22 mouse cellular contexts compared by ENCODE assay signal in genomic region chr7:27696711-27697110, GRCm38 (mm10). TPM values are rescaled to one million over a fixed set of nuclear protein-coding genes. Genes with fewer than 3 reads are reported as not detected.
"Had no signal": no experiment of that assay in that cellular context is flagged by ENCODE, and none has a peak within 500 bp of the region (broad histone marks: within the 10 kb centered on the region; RNA-seq: fewer than 3 reads in every experiment).

No protein-coding gene starts in this region.

- H3K4me1 ChIP-seq: midbrain, embryonic 10.5 days; midbrain, embryonic 12.5 days; neural tube, embryonic 13.5 days; neural tube, embryonic 15.5 days had no signal

- ATAC-seq: midbrain, embryonic 16.5 days had no signal

- H3K27ac ChIP-seq: midbrain, embryonic 10.5 days; midbrain, embryonic 12.5 days; neural tube, embryonic 13.5 days; neural tube, embryonic 15.5 days had no signal

- H3K9ac ChIP-seq: lung, embryonic 14.5 days; midbrain, embryonic 12.5 days; neural tube, embryonic 13.5 days; neural tube, embryonic 15.5 days had no signal

- H3K4me2 ChIP-seq: lung, embryonic 14.5 days; midbrain, embryonic 12.5 days; neural tube, embryonic 13.5 days; neural tube, embryonic 15.5 days had no signal

- H3K4me3 ChIP-seq: midbrain, embryonic 10.5 days; midbrain, embryonic 12.5 days; myocyte; neural tube, embryonic 13.5 days; neural tube, embryonic 15.5 days had no signal

- H3K27me3 ChIP-seq: midbrain, embryonic 12.5 days; neural tube, embryonic 13.5 days; neural tube, embryonic 15.5 days had no signal

- DNase-seq: lung, adult 18-20 months; lung, embryonic 14.5 days; lung, postnatal 10 days; lung, postnatal 4 days; midbrain, embryonic 14.5 days; retina, postnatal 1 day; right cerebral cortex, adult 18-20 months; right cerebral cortex, postnatal 25 days; right cerebral cortex, postnatal 4 days; spleen, adult 18-20 months; thymus, adult 18-20 months; thymus, postnatal 14 days; thymus, postnatal 36 days had no signal

- H3K9me3 ChIP-seq: midbrain, embryonic 10.5 days; midbrain, embryonic 12.5 days; neural tube, embryonic 13.5 days; neural tube, embryonic 15.5 days had no signal

RNA-seq across cellular contexts. Expression of gene Ttc9b, which starts 43.0 kb away (rescaled TPM):
- total RNA-seq: megakaryocyte, adult 5-6 weeks; megakaryocyte-erythroid progenitor cell, adult 5-6 weeks had no signal
- polyA plus RNA-seq: thymus, postnatal 0 days had no signal
